Mouse (Mus musculus) left cerebral cortex, adult 8-10 months (tissue): ENCODE data around the gene Tada3. TPM values are rescaled to one million over a fixed set of nuclear protein-coding genes. Genes with fewer than 3 reads are reported as not detected.
"Not testable (repeated sequence)": the region's sequence is repeated elsewhere in the genome, so short reads cannot be mapped to it uniquely, and the experiment has no call there.

Source experiments
- DNase-seq, 2 experiments: peaks; one replicate each; pipeline ENCODE4 v3.0.0; 2022; ENCODE audit warnings: low spot score in 2 of 2
- microRNA-seq, 2 experiments: library from miRNA; unstranded; fragments of <30 nt; microRNA quantifications; one replicate each; pipeline ENCODE4 v1.2.0; 2022
- total RNA-seq, 4 experiments: library from RNA; stranded (reverse); gene quantifications; 2 replicates each; pipeline ENCODE4 v1.2.4; 2022

Gene Tada3
- total RNA-seq, 4 experiments from 2014 or later = 47.4 to 50.1 (median 47.8) TPM

DNA sequence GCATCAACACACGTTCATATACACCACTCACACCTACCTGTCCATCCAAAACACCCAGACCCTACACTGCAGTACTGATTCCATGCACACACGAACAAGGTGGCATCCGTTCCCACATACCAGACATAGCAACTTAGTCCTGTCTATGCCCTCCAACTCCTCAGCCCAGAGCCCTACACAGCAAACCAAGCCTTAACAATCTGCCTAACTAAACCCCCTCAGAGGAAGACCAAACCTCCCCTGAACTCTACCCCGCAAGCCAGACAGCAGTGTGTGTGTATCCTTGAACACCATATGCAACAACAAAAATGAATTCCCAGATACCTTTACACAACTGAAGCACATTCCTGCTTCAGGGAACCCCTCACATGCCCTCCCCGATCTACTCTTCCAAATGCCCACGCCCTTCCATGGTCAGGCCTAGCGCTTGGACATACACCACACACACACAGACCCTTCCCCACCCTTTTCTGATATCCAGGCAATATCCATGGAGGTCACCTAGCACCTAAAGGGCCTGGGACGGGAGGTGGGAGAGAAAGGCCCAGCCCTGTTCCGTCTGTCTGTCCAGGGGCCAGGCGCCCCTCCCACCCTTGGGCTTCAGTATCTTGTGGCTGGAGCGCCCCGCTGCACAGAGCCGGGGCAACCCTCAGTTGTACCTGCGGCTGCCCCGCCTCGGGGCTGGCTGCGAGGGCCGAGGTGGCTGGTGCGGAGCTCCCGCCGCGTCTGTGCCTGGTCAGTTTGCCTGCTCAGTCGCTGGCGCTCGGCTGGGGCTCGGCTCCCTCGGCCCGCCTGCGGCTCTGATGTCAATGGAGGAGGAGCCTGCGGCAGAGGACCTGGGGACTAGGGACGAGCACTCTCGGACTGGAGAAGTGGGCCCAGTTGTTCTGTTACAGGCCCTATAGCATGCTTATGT lies 34.2 kb downstream of the Tada3 start, which contains the start of gene Camk1:
Gene Camk1 (minus strand): TSS at position 808 of the 916 bp plus-strand sequence.
- DNase-seq = peak; percentile 55 to 69

DNA sequence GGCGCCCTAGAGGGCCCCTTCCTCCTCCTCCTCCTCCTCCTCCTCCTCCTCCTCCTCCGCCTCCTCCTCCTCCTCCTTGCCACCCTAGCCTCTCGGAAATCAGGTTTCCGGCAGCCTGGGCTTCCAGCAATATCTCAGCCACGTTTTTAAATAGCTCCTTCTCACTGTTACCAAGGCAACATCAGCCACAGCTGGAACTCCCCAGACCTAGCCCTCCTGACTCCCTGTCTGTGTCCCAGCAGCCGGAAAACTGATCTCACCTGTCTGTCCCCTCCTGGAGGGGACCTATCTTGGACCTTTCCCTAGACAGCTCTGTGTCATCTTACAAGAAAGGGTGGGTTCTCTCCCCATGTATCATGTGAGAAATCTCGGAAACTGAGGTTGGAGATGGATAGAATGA lies 35.4 kb downstream of the Tada3 start:
- DNase-seq = peak in 1 of 2 experiments; percentile 42

DNA sequence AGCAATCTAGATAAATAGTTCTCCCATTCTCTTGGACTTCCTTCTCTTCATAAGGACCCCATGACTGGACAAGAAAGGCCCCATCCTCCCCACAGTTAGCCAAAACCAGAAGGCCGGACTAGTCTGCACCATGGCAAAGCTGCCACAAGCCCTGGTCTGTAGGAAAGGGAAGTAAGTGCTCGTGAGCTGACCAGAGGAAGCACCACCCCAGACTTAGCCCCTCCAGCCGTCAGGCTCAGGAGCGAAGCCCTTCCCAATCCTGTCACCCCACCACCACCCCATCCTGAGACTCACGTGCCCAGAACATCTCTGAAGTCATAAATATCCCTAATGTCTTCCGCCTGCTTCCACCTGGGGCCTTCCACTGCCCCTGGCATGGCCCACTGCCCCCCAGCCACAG lies 36.1 kb downstream of the Tada3 start:
- DNase-seq = no peak

DNA sequence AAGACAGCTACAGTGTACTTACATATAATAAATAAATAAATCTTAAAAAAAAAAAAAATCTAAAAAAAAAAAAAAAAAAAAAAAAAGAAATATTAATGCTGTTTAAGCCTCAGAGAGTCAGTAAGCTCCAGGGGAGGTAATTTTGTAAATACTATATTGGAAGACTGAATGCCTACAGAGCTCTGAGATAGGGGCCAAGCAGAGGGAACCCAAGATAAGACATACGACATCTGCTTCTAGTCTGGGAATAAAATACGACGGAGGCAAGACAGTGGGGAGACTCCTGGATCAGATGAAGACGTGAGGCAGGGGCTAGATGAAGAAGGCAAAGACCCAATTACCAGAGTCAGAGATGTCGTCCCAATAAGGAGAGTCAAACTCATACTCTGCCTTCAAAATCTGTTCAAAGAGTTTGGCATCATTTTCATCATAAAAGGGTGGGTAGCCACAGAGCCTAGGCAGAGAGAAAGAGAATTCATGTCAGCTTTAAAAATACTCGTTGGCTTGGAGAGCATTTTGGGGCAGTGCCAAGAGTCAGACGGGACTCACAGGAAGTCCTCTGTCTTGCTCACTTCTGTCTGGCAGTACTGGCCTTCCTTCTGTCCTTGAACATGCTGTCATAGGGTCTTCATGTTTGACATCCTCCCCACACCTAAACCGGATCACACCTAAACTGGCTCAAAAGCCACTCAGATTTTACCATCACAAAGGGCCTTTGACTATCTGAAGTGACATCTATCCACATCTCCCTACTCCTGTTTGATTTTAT lies 40.6 kb downstream of the Tada3 start:
- no peak for DNase-seq

DNA sequence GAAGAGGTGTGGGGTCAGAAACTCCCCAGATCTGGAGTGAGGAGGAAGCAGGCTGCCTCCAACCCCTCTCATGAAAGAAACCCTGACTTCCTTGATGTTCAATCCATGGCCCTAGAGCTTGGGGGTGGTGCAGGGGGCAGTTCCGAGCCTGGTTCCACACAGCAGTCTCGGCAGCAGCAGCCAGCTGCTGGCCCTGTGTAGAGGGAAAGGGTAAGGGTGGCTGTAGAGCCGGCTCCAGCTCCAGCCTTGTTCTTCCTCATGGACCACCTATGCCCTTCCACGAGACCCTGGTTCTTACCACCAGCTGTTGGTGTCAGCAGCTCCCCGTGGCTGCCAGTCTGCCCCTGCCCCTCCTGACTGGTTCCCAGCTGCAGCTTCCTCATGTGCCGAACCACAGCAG lies 43.5 kb downstream of the Tada3 start:
- no peak for DNase-seq

DNA sequence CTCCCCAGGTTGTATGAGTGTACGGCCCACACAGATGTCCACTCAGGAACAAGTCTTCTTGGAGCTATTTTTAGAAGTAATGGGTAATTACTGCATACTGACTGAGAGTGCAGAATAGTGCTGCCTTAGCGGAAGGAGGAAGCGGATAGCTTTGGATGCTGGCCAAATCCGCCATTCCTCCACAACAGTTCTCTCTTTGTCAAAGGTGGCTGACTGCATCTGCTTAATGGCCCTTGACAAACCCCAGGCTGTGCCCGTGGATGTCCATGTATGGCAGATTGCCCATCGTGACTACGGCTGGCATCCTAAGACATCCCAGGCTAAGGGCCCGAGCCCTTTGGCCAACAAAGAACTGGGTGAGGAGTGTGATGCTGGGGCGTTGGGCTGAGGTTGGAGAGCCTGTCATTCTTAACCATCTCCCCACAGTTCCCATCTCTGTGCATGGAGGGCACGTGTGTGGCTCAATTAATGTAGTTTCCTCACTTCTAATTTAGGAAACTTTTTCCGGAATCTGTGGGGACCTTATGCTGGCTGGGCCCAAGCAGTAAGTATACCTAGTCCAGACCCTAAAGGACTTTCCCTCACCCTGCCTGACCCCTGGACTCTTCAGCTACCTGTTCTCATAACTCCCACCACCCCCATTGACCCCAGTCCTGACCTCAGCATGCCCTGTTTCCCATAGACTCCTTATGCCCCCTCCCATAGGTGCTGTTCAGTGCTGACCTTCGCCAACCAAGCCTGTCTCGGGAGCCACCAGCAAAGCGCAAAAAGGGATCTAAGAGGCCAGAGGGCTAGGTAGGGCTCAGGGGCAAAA lies 44.3 kb downstream of the Tada3 start:
- DNase-seq = peak in 1 of 2 experiments; percentile 71

DNA sequence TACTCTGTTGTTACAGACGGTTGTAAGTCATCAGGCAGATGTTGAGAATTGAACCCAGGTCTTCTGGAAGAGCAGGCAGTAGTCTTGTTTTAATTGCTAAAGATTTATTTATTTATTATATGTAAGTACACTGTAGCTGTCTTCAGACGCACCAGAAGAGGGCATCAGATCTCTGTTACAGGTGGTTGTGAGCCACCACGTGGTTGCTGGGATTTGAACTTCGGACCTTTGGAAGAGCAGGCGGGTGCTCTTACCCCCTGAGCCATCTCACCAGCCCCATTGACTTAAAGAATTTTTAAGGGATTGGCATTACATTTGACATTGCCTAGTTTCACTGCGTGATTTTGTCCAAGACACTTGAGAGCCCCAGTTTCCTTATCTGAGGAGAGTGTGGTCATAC lies 44.9 kb downstream of the Tada3 start:
- not testable (repeated sequence) for DNase-seq

DNA sequence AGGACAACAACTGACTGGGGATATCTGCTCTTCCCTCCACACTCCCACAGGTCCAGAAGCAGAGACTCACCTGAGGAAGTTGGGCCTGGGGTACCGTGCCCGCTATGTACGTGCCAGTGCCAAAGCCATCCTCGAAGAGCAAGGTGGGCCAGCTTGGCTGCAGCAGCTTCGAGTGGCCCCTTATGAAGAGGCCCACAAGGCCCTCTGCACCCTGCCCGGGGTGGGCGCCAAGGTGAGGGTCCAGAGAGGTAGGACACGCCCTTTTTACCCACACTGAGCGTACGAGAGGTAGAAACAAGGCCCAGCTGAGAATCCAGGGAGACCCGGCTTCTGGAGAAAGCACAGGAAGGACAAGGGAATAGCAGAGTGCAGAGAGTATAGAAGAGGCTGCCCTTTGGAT lies 46.0 kb downstream of the Tada3 start:
- DNase-seq = no peak

DNA sequence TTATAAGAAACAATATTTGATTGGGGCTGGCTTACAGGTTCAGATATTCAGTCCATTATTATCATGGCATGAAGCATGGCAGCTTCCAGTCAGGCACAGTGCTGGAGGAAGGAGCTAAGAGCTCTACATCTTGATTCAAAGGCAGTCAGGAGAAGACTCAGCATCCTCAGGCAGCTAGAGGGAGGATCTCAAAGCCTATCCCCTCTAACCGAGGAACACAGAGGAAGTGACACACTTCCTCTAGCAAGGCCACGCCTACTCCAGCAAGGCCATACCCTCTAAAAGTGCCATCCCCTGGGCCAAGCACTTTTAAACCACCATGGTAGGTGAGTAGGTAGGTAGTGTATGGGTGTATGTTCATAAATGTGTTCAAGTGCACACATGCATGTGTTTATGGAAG lies 47.1 kb downstream of the Tada3 start:
- no peak for DNase-seq

DNA sequence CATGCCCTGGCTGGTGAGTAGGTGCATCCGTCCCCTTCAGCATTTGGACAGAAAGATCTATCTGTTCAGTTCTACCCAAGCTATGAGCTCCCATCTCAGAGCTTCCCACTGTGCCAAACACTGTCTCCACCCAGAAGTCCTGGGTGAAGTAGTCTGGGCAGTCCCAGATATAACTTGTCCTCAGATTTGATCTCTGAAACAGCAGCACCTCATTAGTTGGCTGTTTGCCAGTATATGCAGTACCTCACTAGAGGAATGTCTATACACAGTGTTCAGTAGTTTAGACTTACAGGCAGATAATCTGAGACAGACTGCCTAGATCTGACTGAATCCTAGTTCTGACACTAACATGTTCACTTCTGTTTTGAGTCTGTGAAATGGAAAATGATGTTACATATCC lies 48.3 kb downstream of the Tada3 start:
- no peak for DNase-seq

DNA sequence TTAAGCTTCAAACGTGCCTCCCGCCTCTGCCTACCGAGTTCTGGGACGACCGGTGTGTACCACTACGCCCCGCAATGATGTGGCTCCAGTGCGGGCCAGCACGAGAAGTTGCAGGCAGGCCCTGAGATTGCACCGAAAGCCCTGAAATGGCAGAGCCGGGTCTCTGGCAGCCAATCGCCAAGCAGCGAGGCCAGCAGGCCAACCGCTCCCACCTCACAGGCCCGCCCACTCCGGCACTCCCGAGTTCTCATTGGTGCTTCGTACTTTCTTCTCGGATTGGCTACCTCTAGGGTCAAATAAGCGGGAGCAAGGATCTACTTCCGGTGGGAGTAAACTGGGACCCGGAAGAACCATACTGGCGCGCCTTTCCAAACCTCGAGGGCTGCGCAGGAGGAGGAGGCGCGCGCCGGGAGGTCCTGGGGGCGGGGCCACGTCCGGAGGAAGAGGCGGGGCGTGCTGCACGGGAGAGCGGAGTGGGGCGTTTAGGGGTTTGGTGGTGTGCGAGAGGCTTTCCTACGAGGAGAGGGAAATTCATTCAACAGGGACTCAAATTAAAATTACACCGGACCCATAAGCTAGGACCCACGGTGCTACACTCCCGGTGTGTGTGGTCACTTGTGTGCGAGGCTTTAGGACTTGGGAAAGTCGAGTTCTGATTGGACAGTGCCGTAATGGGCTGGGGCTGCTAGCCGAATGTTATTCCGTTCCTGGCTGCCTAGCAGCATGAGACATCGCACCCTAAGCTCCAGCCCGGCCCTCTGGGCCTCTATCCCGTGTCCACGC lies 51.0 kb downstream of the Tada3 start, which contains the start of gene Ogg1:
Gene Ogg1 (plus strand): TSS at position 440 of the 783 bp plus-strand sequence.
- DNase-seq = peak; percentile 91 to 99

Small RNA genes lying within 50 kb of the gene (microRNA-seq; reads per million reads assigned to microRNA genes)
- gene Gm24387 = 0 reads per million in 2 experiments

Other genes with a start within 250 kb of the Tada3 start
- 10 to 100 TPM; 80.5 to 86.0 (median 81.1) TPM for gene Lhfpl4, start 182.5 kb downstream of the Tada3 start, total RNA-seq
- 10 to 100 TPM; 14.5 to 22.9 (median 16.4) TPM for gene Mtmr14, start 140.0 kb downstream of the Tada3 start, total RNA-seq
- 10 to 100 TPM; 66.7 to 78.5 (median 72.0) TPM for gene Cpne9, start 95.6 kb downstream of the Tada3 start, total RNA-seq
- 10 to 100 TPM; 30.0 to 32.9 (median 31.5) TPM for gene Brpf1, start 70.7 kb downstream of the Tada3 start, total RNA-seq
- gene Ogg1, start 50.9 kb downstream of the Tada3 start, total RNA-seq = 1 to 10 TPM; 7.5 to 9.3 (median 8.4) TPM
- gene Camk1, start 33.9 kb downstream of the Tada3 start, total RNA-seq = 100 to 1,000 TPM in 3 of 4 experiments, 10 to 100 TPM in 1; 82.6 to 107 (median 104) TPM
- 100 to 1,000 TPM; 246 to 271 (median 263) TPM for gene Arpc4, start 232 bp upstream of the Tada3 start, total RNA-seq
- 10 to 100 TPM in 3 of 4 experiments, 1 to 10 TPM in 1; 8.6 to 13.9 (median 11.8) TPM for gene Ttll3, start 11.4 kb upstream of the Tada3 start, total RNA-seq
- gene Rpusd3, start 41.5 kb upstream of the Tada3 start, total RNA-seq = 10 to 100 TPM; 16.0 to 22.1 (median 18.1) TPM
- gene Cidec, start 57.9 kb upstream of the Tada3 start, total RNA-seq = not detected
- 10 to 100 TPM; 34.5 to 43.5 (median 39.4) TPM for gene Jagn1, start 64.7 kb upstream of the Tada3 start, total RNA-seq
- gene Il17re, start 80.6 kb upstream of the Tada3 start, total RNA-seq = under 1 TPM; 0.24 to 0.74 (median 0.58) TPM
- 1 to 10 TPM; 5.2 to 8.3 (median 5.6) TPM for gene Il17rc, start 93.5 kb upstream of the Tada3 start, total RNA-seq
- gene Creld1, start 105.4 kb upstream of the Tada3 start, total RNA-seq = 100 to 1,000 TPM in 3 of 4 experiments, 10 to 100 TPM in 1; 99.3 to 110 (median 105) TPM
- 10 to 100 TPM; 49.5 to 55.2 (median 53.5) TPM for gene Prrt3, start 124.0 kb upstream of the Tada3 start, total RNA-seq
- gene Emc3, start 153.8 kb upstream of the Tada3 start, total RNA-seq = 10 to 100 TPM; 67.2 to 73.2 (median 69.3) TPM
- 1 to 10 TPM; 1.7 to 3.3 (median 2.5) TPM for gene Fancd2, start 153.8 kb upstream of the Tada3 start, total RNA-seq
- under 1 TPM in 1 of 4 experiments, not detected in 3; 0.36 TPM for gene Fancd2os, start 222.8 kb upstream of the Tada3 start, total RNA-seq
- 100 to 1,000 TPM; 217 to 234 (median 227) TPM for gene Brk1, start 226.9 kb upstream of the Tada3 start, total RNA-seq
- 10 to 100 TPM; 38.6 to 49.8 (median 41.2) TPM for gene Vhl, start 246.1 kb upstream of the Tada3 start, total RNA-seq